Mouse (Mus musculus) heart, postnatal 0 days (tissue): Measurements from ENCODE around the gene Prrg2.

Source experiments
- CTCF ChIP-seq: IDR thresholded peaks from 2 replicates; pipeline ENCODE4 v1.5.1; 2016; ENCODE audit warnings: antibody characterized with exemption, control low read depth, low read depth
- EP300 ChIP-seq: IDR thresholded peaks from 2 replicates; pipeline ENCODE4 v1.6.1; 2016; ENCODE audit warnings: antibody characterized with exemption, low read depth

DNA sequence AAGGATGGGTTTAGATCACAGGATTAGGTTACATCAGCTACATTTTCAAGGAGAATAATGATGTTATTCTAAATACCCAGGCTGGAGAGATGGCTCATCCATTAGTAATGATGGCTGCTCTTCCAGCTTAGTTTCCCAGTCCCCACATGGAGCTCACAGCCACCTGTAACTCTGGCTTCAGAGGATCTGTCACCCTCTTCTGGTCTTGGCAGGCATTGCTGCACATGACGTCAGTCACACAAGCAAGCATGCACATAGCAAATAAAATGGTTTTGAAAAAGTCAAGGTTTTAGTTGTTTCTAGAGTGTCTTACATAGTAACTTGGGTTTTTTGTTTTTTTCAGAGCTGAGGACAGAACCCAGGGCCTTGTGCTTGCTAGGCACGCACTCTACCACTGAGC is 9.8 kb upstream of the Prrg2 start:
- TF ChIP-seq CTCF, result peak; percentile 43
- no peak for TF ChIP-seq EP300
